Mouse (Mus musculus) bone marrow, adult 2 months (tissue): ENCODE results near the gene Coro1c. TPM values are rescaled to one million over a fixed set of nuclear protein-coding genes. Genes with fewer than 3 reads are reported as not detected.

ENCODE experiments used
- H3K27ac ChIP-seq: fragments of 200-500 bp; 2 replicates; pipeline ENCODE4 v1.5.1; 2012; ENCODE audit warnings: low read depth, mild to moderate bottlenecking, control low read depth, inconsistent platforms, low read length; ENCODE audit not compliant: control insufficient read depth, poor library complexity, insufficient read depth
- H3K4me1 ChIP-seq: fragments of 200-500 bp; 2 replicates; pipeline ENCODE4 v1.6.1; 2011; ENCODE audit warnings: low read length; ENCODE audit not compliant: control insufficient read depth, insufficient read depth
- H3K4me3 ChIP-seq: fragments of 200-500 bp; replicated peaks from 2 replicates; pipeline ENCODE3; 2011; ENCODE audit warnings: mild to moderate bottlenecking, low read depth, low read length, control low read depth; ENCODE audit not compliant: control insufficient read depth
- CTCF ChIP-seq: fragments of 200-500 bp; IDR thresholded peaks from 2 replicates; pipeline ENCODE4 v1.5.1; 2011; ENCODE audit warnings: low read length, control low read depth; ENCODE audit not compliant: control insufficient read depth, insufficient read depth
- POLR2A ChIP-seq: fragments of 200-500 bp; IDR thresholded peaks from 2 replicates; pipeline ENCODE4 v1.6.1; 2011; ENCODE audit warnings: low read depth, mild to moderate bottlenecking, control low read depth, low read length, borderline replicate concordance; ENCODE audit not compliant: control insufficient read depth
- whole genome bisulfite sequencing: fragments of 180-500 bp; shearing (Covaris S2); methylation state at CpG from one replicate; pipeline ENCODE4 v1.1.7; 2018; 5-methylcytosine and 5-hydroxymethylcytosine counted together
- polyA plus RNA-seq: library from polyadenylated mRNA; stranded (reverse); fragments of >200 nt; gene quantifications from 2 replicates; pipeline ENCODE4 v1.2.4, GENCODE M21; 2011; ENCODE audit warnings: low replicate concordance; ENCODE audit not compliant: missing spikeins, insufficient read depth, insufficient read length

Coro1c gene
- polyA plus RNA-seq, 1 experiment = 52.7 TPM

DNA sequence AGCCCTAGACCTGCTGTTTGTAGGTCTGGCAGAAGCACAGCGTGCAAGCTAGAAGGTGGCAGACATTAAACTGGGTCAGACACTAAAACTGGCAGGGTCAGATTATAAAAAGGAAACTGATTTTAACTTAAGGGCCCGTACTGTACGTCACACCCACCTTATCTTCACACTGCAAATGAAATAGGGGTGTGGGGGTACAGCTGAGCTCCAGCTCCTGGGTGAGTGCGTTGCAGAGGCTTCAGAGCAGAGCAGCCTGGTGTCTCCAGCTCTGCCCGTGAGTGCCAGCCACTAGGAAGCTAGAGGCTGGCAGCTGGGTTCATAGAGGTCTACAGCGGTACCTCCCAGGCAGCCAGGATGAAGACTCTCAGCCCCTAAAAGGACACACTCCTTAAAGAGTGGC lies 6.5 kb downstream of the Coro1c start:
- H3K27ac ChIP-seq = no peak overlapping the region
- H3K4me1 ChIP-seq = no peaks in the 10 kb centered on the region; the same call in 1 of the 2 replicates
- no peak for TF ChIP-seq CTCF
- no peak for TF ChIP-seq POLR2A
- 37% methylated on average over 6 of the region's 6 CpGs for WGBS
- H3K4me3 ChIP-seq = no peak overlapping the region

DNA sequence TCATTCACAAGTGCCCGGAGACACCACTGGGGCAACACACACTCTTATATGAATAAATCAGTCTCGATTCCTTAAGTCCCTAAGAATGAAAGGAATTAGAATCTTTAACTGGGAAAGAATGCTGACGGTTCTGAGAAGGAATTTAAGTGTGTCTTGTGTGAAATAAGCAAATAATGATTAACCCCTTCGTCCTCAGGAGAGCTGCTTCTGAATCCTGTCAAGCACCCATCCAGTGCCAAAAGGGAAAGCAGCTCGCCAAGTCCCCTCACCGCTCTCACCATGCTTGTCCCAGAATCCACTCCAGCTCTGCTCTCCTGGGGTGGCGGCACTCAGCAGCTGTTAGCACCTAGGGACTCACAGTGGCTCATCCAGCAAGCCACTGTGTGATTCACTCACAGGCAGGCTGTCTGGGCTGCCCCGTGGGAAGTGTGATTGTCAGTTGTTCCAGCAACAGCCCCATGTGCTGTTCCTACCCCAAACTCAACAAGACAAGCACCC lies 7.4 kb downstream of the Coro1c start:
- no peak overlapping the region for H3K27ac ChIP-seq
- H3K4me3 ChIP-seq = no peak overlapping the region
- TF ChIP-seq POLR2A = no peak
- TF ChIP-seq CTCF = no peak
- H3K4me1 ChIP-seq = no peaks in the 10 kb centered on the region; the same call in 1 of the 2 replicates
- 81% methylated on average over 8 of the region's 8 CpGs for WGBS

GRCm38 (mm10) chr5:113899543-113899942 lies 9.0 kb downstream of the Coro1c start:
- 51% methylated on average over 12 of the region's 12 CpGs for WGBS

DNA sequence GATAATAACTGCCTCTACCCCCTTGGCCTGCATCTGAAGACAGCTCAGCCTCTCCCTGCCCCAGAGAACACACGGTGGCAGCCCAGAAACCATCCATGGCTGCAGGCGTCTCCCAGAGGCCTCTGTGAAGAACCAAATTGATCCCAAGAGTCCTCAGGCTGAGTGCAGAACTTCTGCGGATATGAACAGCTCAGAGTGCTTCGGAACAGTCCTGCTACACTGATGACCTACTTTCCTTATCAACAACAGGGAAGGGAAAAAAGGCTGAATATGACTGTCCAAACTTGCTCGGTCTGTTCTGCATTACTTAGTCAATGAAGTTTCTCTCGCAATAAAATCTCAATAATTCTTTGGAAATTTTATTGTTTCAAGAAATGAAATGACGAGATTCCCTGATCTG lies 16.6 kb downstream of the Coro1c start:
- no peak overlapping the region for H3K27ac ChIP-seq
- no peak overlapping the region for H3K4me3 ChIP-seq
- no peaks in the 10 kb centered on the region for H3K4me1 ChIP-seq
- TF ChIP-seq POLR2A (no peak), CTCF (no peak)
- WGBS = 82% methylated on average over 7 of the region's 7 CpGs

More at GRCm38 (mm10) chr5:113899543-113899942, 9.0 kb downstream of the Coro1c start:
- Histone ChIP-seq H3K27ac (no peak overlapping the region), H3K4me3 (no peak overlapping the region), H3K4me1 (no peaks in the 10 kb centered on the region; the same call in 1 of the 2 replicates)
- no peak for TF ChIP-seq CTCF
- no peak for TF ChIP-seq POLR2A

- H3K4me1 ChIP-seq = no peaks in the 10 kb centered on the region
- TF ChIP-seq POLR2A = no peak
- TF ChIP-seq CTCF = no peak
- 88% methylated on average over 18 of the region's 18 CpGs for WGBS
- no peak overlapping the region for H3K4me3 ChIP-seq
- H3K27ac ChIP-seq = no peak overlapping the region
Measured at GRCm38 (mm10) chr5:113890874-113891273, 17.7 kb downstream of the Coro1c start.

DNA sequence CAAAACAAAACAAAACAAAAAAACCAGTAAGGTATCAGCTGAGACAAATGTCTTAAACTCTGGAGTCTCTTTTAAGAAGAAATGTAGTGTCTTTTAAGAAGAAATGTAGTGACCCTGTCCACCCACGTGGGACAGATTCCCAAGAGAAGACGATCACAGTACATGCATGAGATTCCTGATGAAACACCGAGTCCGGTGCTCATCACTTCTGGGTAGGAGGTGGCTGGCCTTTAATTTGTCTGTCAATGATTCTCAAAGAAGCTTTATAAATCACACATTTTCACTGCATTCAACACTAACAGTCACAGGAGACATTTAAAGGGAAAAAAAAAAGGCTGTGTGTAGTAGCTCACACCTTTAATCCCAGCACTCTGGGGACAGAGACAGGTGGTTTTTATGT lies 18.6 kb downstream of the Coro1c start:
- 87% methylated on average over 4 of the region's 4 CpGs for WGBS
- Histone ChIP-seq H3K4me3 (no peak overlapping the region), H3K4me1 (no peaks in the 10 kb centered on the region), H3K27ac (no peak overlapping the region)
- TF ChIP-seq POLR2A = no peak
- no peak for TF ChIP-seq CTCF

DNA sequence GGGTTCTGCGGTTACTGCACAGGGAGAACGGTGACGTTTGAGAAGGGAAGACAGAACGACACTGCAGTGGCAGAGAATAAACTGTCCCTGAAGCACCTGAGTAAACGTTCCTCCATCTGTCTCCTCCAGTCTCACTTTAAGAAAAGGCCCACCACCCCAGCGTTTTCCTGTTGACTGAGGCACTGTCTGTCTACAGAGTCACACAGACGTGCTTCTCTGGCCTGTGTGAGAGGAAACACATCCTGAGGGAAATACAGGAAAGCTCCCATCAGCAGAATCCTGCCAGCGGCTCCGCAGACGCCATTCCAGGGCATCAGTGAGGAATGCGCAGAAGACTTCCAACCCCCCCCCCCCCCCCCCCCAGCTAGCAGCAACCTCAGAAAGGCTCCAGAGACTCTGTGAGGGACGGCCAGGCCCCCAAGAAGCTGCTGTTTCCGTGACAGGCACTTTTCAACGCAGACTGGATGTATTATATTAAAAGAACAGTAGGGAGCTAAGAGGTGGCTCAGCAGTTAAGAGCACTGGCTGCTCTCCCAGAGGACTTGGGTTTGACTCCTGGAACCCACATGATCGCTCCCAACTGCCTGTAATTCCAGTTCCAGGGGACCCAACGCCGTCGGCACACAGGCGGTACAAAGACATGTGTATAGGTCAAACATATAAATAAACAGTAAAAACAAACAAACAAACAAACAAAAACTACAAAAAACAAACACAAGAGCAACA lies 19.2 kb downstream of the Coro1c start:
- no peak for TF ChIP-seq POLR2A
- TF ChIP-seq CTCF = no peak
- no peak overlapping the region for H3K27ac ChIP-seq
- no peaks in the 10 kb centered on the region for H3K4me1 ChIP-seq
- no peak overlapping the region for H3K4me3 ChIP-seq
- 79% methylated on average over 19 of the region's 19 CpGs for WGBS

DNA sequence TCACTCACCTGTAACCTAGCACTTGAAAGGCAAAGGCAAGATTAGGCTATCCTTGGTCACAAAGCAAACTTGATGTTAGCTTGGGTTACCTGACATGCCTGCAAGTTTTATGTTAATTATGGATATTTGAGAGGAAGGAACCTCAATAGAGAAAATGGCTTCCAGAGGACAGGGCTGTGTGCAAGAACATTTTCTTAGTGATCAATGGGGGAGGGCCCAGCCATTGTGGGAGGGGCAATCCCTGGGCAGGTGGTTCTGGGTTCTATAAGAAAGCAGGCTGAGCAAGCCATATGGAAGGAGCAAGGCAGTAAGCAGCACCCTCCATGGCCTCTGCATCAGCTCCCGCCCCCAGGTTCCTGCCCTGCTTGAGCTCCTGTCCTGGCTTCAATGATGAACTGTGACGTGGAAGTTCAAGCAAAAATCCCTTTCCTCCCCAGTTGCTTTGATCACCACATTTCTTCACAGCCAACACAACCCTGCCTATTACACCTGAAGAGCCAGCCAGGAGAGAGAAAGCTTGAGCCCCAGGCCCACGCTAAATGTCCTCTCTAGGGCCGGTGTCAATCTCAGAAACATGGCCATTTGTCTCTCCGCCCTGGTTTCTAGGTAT lies 20.3 kb downstream of the Coro1c start:
- H3K27ac ChIP-seq = no peak overlapping the region
- H3K4me3 ChIP-seq = no peak overlapping the region
- no peaks in the 10 kb centered on the region for H3K4me1 ChIP-seq
- WGBS = 87% methylated on average over 5 of the region's 5 CpGs
- TF ChIP-seq POLR2A (no peak), CTCF (no peak)

GRCm38 (mm10) chr5:113887132-113887531 lies 21.4 kb downstream of the Coro1c start:
- Histone ChIP-seq H3K27ac (no peak overlapping the region), H3K4me1 (no peaks in the 10 kb centered on the region), H3K4me3 (no peak overlapping the region)
- WGBS = 86% methylated on average over 11 of the region's 11 CpGs
- no peak for TF ChIP-seq CTCF
- no peak for TF ChIP-seq POLR2A
